Mouse (Mus musculus) E14TG2a.4 (cell line): Measurements from ENCODE around the gene 2410004B18Rik.

ENCODE experiments used
- CTCF ChIP-seq: conservative IDR thresholded peaks from 2 replicates; pipeline ENCODE4 v1.5.1; 2014; ENCODE audit warnings: low read length
- POU5F1 ChIP-seq: IDR thresholded peaks from 2 replicates; pipeline ENCODE4 v1.6.1; 2014; ENCODE audit warnings: low read length, borderline replicate concordance

- TF ChIP-seq POU5F1 (no peak), CTCF (no peak)
Observed at GRCm38 (mm10) chr3:145890346-145891132, 47.3 kb upstream of the 2410004B18Rik start.
